Mouse (Mus musculus): ENCODE data around the gene Slc2a5. TPM values are rescaled to one million over a fixed set of nuclear protein-coding genes. Genes with fewer than 3 reads are reported as not detected.

Gene Slc2a5
- total RNA-seq, 4 experiments from 2014 or later = 5.5 to 10.1 (median 8.7) TPM

Other genes starting within 250 kb of the Slc2a5 start
- gene Spsb1, start 164.2 kb upstream of the Slc2a5 start, total RNA-seq (2022) = 10 to 100 TPM; 21.6 to 30.4 (median 23.9) TPM
- gene H6pd, start 110.3 kb upstream of the Slc2a5 start, total RNA-seq (2022) = 10 to 100 TPM; 14.7 to 17.8 (median 16.3) TPM
- gene Gpr157, start 31.9 kb upstream of the Slc2a5 start, total RNA-seq (2022) = 1 to 10 TPM; 1.9 to 3.4 (median 2.4) TPM
- gene Slc2a7, start 29.7 kb downstream of the Slc2a5 start, total RNA-seq (2022) = not detected
- not detected for gene Car6, start 82.0 kb downstream of the Slc2a5 start, total RNA-seq (2022)
- gene Eno1, start 117.4 kb downstream of the Slc2a5 start, total RNA-seq (2022) = 100 to 1,000 TPM; 450 to 494 (median 470) TPM
- 100 to 1,000 TPM in 1 of 4 experiments, 10 to 100 TPM in 3; 86.6 to 105 (median 93.5) TPM for gene Rere, start 162.4 kb downstream of the Slc2a5 start, total RNA-seq (2022)

All from left cerebral cortex, adult 8-10 months (tissue).